23 mouse cellular contexts compared by ENCODE assay signal in the genomic region with DNA sequence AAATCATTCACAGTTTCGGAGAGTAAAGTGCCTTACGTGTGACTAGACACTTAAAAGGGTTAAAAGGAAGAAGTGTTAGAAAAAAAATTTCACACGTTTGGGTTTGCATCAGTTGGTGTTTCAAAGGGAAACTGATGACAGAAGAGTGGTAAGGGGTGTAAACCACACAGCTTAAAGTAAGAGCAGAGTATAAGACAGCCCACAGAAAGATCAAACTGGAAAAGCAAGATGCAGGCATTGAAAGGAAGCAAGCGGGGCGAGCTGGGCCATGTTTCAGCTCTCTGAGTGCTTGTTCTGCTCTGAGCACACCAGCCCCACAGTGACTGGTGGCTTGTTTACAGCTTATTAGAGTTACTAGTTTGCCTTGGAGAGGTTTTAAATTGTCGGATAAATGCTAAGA. TPM values are rescaled to one million over a fixed set of nuclear protein-coding genes. Genes with fewer than 3 reads are reported as not detected.
DNase-seq lines count a peak whose midpoint lies in the region; ATAC-seq lines count a peak whose summit lies in the region.
"Had no signal": no experiment of that assay in that cellular context is flagged by ENCODE, and none has a peak within 500 bp of the region (broad histone marks: within the 10 kb centered on the region; RNA-seq: fewer than 3 reads in every experiment).

No protein-coding gene starts in this region.

- no peak overlapping the region for H3K4me3 ChIP-seq in kidney, embryonic 16.5 days (ENCODE audit: low read length)
- H3K4me3 ChIP-seq: forebrain, embryonic 15.5 days; heart, embryonic 13.5 days; hindbrain, embryonic 10.5 days; limb, embryonic 15.5 days; midbrain, embryonic 13.5 days had no signal

- no peaks in the 10 kb centered on the region for H3K36me3 ChIP-seq in kidney, embryonic 16.5 days (ENCODE audit: insufficient read depth, low read length)
- H3K36me3 ChIP-seq: forebrain, embryonic 15.5 days; G1E; heart, embryonic 13.5 days; hindbrain, embryonic 10.5 days; limb, embryonic 15.5 days; midbrain, embryonic 13.5 days had no signal

- intact Hi-C loops in left cerebral cortex, postnatal 36 days (cut with DNase I), result no loop called here

- DNase-seq in lung, postnatal 25 days (ENCODE audit: low spot score), result peak; percentile 20
- DNase-seq in lung, adult 18-20 months, result no peak
- DNase-seq in natural killer cell, adult 2 months (ENCODE audit: low spot score in 2 of 2), result peak; percentile 63 to 82
- DNase-seq in thymus, postnatal 36 days, result peak; percentile 59 to 78
- DNase-seq in adrenal gland, adult (ENCODE audit: inconsistent age in 2 of 2, low spot score in 1 of 2), result no peak
- DNase-seq in left cerebral cortex, postnatal 36 days (ENCODE audit: low spot score in 2 of 2), result no peak
- DNase-seq: adrenal gland, adult 8-10 months; B cell, adult 2 months; cerebellum, postnatal 10 days; layer of hippocampus, adult 9-11 months; lung, adult 2 months; lung, postnatal 4 days; right cerebral cortex, adult 18-20 months had no signal

- no peak overlapping the region for H3K4me2 ChIP-seq in kidney, embryonic 16.5 days (replicated peaks; ENCODE audit: low read depth, low read length)
- H3K4me2 ChIP-seq: forebrain, embryonic 15.5 days; heart, embryonic 13.5 days; limb, embryonic 15.5 days; midbrain, embryonic 13.5 days had no signal

- no peaks in the 10 kb centered on the region for H3K27me3 ChIP-seq in kidney, embryonic 16.5 days (ENCODE audit: insufficient read depth, low read length)
- H3K27me3 ChIP-seq: forebrain, embryonic 15.5 days; heart, embryonic 13.5 days; limb, embryonic 15.5 days; midbrain, embryonic 13.5 days had no signal

- H3K9ac ChIP-seq in kidney, embryonic 16.5 days (replicated peaks; ENCODE audit: low read length), result no peak overlapping the region
- H3K9ac ChIP-seq: forebrain, embryonic 15.5 days; heart, embryonic 13.5 days; limb, embryonic 15.5 days; midbrain, embryonic 13.5 days had no signal

- ATAC-seq in common myeloid progenitor, adult 5-6 weeks (replicated peaks; ENCODE audit: low read depth, poor library complexity, severe bottlenecking), result 0 out of 2 replicates have a peak, but pooled peaks have one; percentile 22
- ATAC-seq in kidney, embryonic 16.5 days (ENCODE audit: low FRiP score, low TSS enrichment), result no peak
- ATAC-seq: forebrain, embryonic 15.5 days; intestine, embryonic 16.5 days; midbrain, embryonic 13.5 days had no signal

- WGBS in kidney, embryonic 16.5 days, result 39% methylated on average over 6 of the region's 6 CpGs

- H3K27ac ChIP-seq in kidney, embryonic 16.5 days (ENCODE audit: low read length), result no peak overlapping the region
- H3K27ac ChIP-seq: forebrain, embryonic 15.5 days; heart, embryonic 13.5 days; hindbrain, embryonic 10.5 days; kidney, postnatal 0 days; limb, embryonic 15.5 days; midbrain, embryonic 13.5 days had no signal

- no peaks in the 10 kb centered on the region for H3K9me3 ChIP-seq in kidney, embryonic 16.5 days (ENCODE audit: low read length)
- H3K9me3 ChIP-seq: forebrain, embryonic 15.5 days; G1E; heart, embryonic 13.5 days; hindbrain, embryonic 10.5 days; limb, embryonic 15.5 days; midbrain, embryonic 13.5 days had no signal

- no peaks in the 10 kb centered on the region for H3K4me1 ChIP-seq in kidney, embryonic 16.5 days (ENCODE audit: insufficient read depth, low read length)
- H3K4me1 ChIP-seq: forebrain, embryonic 15.5 days; heart, embryonic 13.5 days; hindbrain, embryonic 10.5 days; limb, embryonic 15.5 days; midbrain, embryonic 13.5 days had no signal

RNA-seq across cellular contexts. Expression of gene Il12rb2, which starts 27.9 kb away (rescaled TPM):
- total RNA-seq in common myeloid progenitor, adult 5-6 weeks (2017), result 5.2 and 5.3 TPM in 2 replicates
- under 1 TPM; 0.18 to 0.35 TPM for total RNA-seq in left cerebral cortex, postnatal 36 days (2021)
- 0.05 and 0.08 TPM in 2 replicates for polyA plus RNA-seq in kidney, embryonic 16.5 days (2015; fragmentation: Nextera tagmentation; extraction: Ambion mirVana)
- polyA plus RNA-seq: forebrain, embryonic 15.5 days; kidney, postnatal 0 days; midbrain, embryonic 13.5 days had no signal

Comparison
In these comparisons a context has a peak if more than half of its experiments do, and no peak if none do; other contexts are left out.
1. DNase-seq: peak in lung, postnatal 25 days (single experiment), natural killer cell, adult 2 months (2 of 2) and thymus, postnatal 36 days (2 of 2); none in lung, adult 18-20 months (0 of 2), adrenal gland, adult (0 of 2) and left cerebral cortex, postnatal 36 days (0 of 2).